Mouse (Mus musculus) spleen, postnatal 4 days (tissue): ENCODE measurements around the gene Fam90a1a.
A peak's percentile ranks its signal among the peaks of the same experiment; 100 is the strongest.
"Not testable (repeated sequence)": the region's sequence is repeated elsewhere in the genome, so short reads cannot be mapped to it uniquely, and the experiment has no call there.

ENCODE experiments used
- DNase-seq, 2 experiments: peaks; one replicate each; pipeline ENCODE4 v3.0.0; 2022; ENCODE audit warnings: low spot score in 2 of 2

The Fam90a1a gene

GRCm38 (mm10) chr8:21958414-21958813, at the start of gene Fam90a1a:
TSS of gene Fam90a1a (plus strand) at chr8:21958714.
- DNase-seq: no peak

GRCm38 (mm10) chr8:21911931-21912330, 46.6 kb upstream of the Fam90a1a start:
- no peak for DNase-seq

GRCm38 (mm10) chr8:21912554-21912953, 46.0 kb upstream of the Fam90a1a start:
- no peak for DNase-seq

GRCm38 (mm10) chr8:21915625-21916024, 42.9 kb upstream of the Fam90a1a start:
- DNase-seq: no peak

GRCm38 (mm10) chr8:21930754-21931153, 27.8 kb upstream of the Fam90a1a start:
- not testable (repeated sequence) for DNase-seq

- no peak for DNase-seq
Observed at GRCm38 (mm10) chr8:21932610-21933009, 25.9 kb upstream of the Fam90a1a start, which contains the start of gene Defb15. TSS of gene Defb15 (minus strand) at chr8:21932710.

GRCm38 (mm10) chr8:21938052-21938451, 20.5 kb upstream of the Fam90a1a start, which contains the start of gene Defb35:
TSS of gene Defb35 (plus strand) at chr8:21938352.
- not testable (repeated sequence) for DNase-seq

GRCm38 (mm10) chr8:21946462-21946861, 12.1 kb upstream of the Fam90a1a start, which contains the start of gene Defb13:
TSS of gene Defb13 (plus strand) at chr8:21946762.
- no peak for DNase-seq

- no peak for DNase-seq
Observed at GRCm38 (mm10) chr8:21947311-21948017, 11.1 kb upstream of the Fam90a1a start.

GRCm38 (mm10) chr8:21955321-21955720, 3.2 kb upstream of the Fam90a1a start:
- peak in 1 of 2 experiments; percentile 16 for DNase-seq

- DNase-seq: no peak
Observed at GRCm38 (mm10) chr8:21956336-21956735, 2.2 kb upstream of the Fam90a1a start.

GRCm38 (mm10) chr8:21966646-21967045, 8.1 kb downstream of the Fam90a1a start:
- no peak for DNase-seq

GRCm38 (mm10) chr8:21969475-21969874, 11.0 kb downstream of the Fam90a1a start, which contains the start of gene Ccdc70:
TSS of gene Ccdc70 (plus strand) at chr8:21969775.
- DNase-seq: no peak

GRCm38 (mm10) chr8:21978193-21978592, 19.7 kb downstream of the Fam90a1a start:
- no peak for DNase-seq

- no peak for DNase-seq
Observed at GRCm38 (mm10) chr8:21981664-21982337, 23.3 kb downstream of the Fam90a1a start.

- DNase-seq: no peak
Observed at GRCm38 (mm10) chr8:21992184-21992583, 33.7 kb downstream of the Fam90a1a start.

GRCm38 (mm10) chr8:21995181-21995580, 36.7 kb downstream of the Fam90a1a start:
- DNase-seq: no peak

GRCm38 (mm10) chr8:22004750-22005522, 46.4 kb downstream of the Fam90a1a start:
- DNase-seq: no peak

- DNase-seq: no peak
Observed at GRCm38 (mm10) chr8:22006423-22006822, 47.9 kb downstream of the Fam90a1a start.

- DNase-seq: no peak
Observed at GRCm38 (mm10) chr8:22009403-22009802, 50.9 kb downstream of the Fam90a1a start.

GRCm38 (mm10) chr8:22013034-22013707, 54.7 kb downstream of the Fam90a1a start:
- no peak for DNase-seq
